Mouse (Mus musculus) embryonic facial prominence, embryonic 14.5 days (tissue): ENCODE data around the gene Bricd5. TPM values are rescaled to one million over a fixed set of nuclear protein-coding genes. Genes with fewer than 3 reads are reported as not detected.

Source experiments
- ATAC-seq: fragments of 200-750 bp; cut with Nextera tagmentation; 2 replicates; pipeline ENCODE4 v1.8.0; 2017; ENCODE audit warnings: low read depth, moderate number of reproducible peaks, moderate TSS enrichment
- DNase-seq: peaks from one replicate; pipeline ENCODE4 v3.0.0-alpha.2; 2015; ENCODE audit warnings: low spot score
- H3K27ac ChIP-seq: fragments of 300-500 bp; sonication (generic); replicated peaks from 2 replicates; pipeline ENCODE4 v1.5.1; 2014; ENCODE audit warnings: low read depth, mild to moderate bottlenecking, low read length, moderate library complexity
- H3K27me3 ChIP-seq: fragments of 300-500 bp; sonication (generic); replicated peaks from 2 replicates; pipeline ENCODE4 v1.6.1; 2014; ENCODE audit warnings: low read length; ENCODE audit not compliant: control insufficient read depth, insufficient read depth
- H3K36me3 ChIP-seq: fragments of 300-500 bp; sonication (generic); 2 replicates; pipeline ENCODE4 v1.6.1; 2014; ENCODE audit warnings: low read length, mixed read lengths; ENCODE audit not compliant: control insufficient read depth, insufficient read depth
- H3K4me1 ChIP-seq: fragments of 300-500 bp; sonication (generic); 2 replicates; pipeline ENCODE4 v1.6.1; 2014; ENCODE audit warnings: antibody characterized with exemption, low read length; ENCODE audit not compliant: control insufficient read depth, insufficient read depth
- H3K4me2 ChIP-seq: fragments of 300-500 bp; sonication (generic); 2 replicates; pipeline ENCODE4 v1.6.1; 2014; ENCODE audit warnings: low read depth, mild to moderate bottlenecking, low read length, moderate library complexity, mixed read lengths
- H3K4me3 ChIP-seq: fragments of 300-500 bp; sonication (generic); 2 replicates; pipeline ENCODE4 v1.5.1; 2014; ENCODE audit warnings: low read depth, mild to moderate bottlenecking, low read length
- H3K9ac ChIP-seq: fragments of 300-500 bp; sonication (generic); 2 replicates; pipeline ENCODE4 v1.6.1; 2014; ENCODE audit warnings: low read depth, mild to moderate bottlenecking, low read length, moderate library complexity, mixed read lengths
- H3K9me3 ChIP-seq: fragments of 300-500 bp; sonication (generic); 2 replicates; pipeline ENCODE4 v1.6.1; 2016; ENCODE audit warnings: low read length; ENCODE audit not compliant: control insufficient read depth
- WGBS: fragments of 180-500 bp; shearing (Covaris S2); extraction: QIAGEN DNeasy Blood & Tissue Kit; methylation state at CpG from one replicate; pipeline ENCODE4 v1.1.7; 2014; 5-methylcytosine and 5-hydroxymethylcytosine counted together
- polyA plus RNA-seq: library from polyadenylated mRNA; unstranded; fragments of >200 nt; fragmentation: Nextera tagmentation; extraction: Ambion mirVana; gene quantifications from 2 replicates; pipeline ENCODE4 v1.2.1, GENCODE M21; 2014

The Bricd5 gene
- polyA plus RNA-seq, 1 experiment from 2014 or later = 2.0 TPM

DNA sequence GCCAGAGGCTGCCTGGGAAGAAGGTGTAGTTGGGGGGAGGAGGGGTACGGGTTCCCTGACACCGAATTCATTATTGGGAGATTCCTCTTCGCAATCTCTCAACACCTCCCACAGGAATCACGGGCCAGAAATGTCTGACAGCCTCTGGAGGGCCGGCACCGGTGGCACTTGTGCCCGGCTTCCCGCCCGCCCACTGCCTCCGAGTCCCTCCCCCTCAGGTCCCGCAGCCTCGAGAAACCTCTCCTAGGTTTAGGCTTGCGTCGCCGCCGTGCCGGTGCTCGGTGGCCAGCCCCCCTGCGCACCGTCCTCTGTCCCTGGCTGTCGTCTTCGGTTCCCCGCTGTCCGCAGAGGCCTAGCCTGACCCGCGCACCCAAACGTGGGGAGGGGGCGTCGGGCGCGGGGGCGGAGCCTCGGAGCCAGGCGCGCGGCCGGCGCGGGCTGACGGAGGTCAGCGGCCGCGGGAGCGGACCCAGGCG, 14.5 kb downstream of the Bricd5 start, which contains the start of gene Caskin1:
Caskin1 (plus strand) TSS at position 416 of the 476 bp plus-strand sequence.
- peak within 1 kb of the TSS; percentile 61; the same call in 1 of the 2 replicates for H3K27ac ChIP-seq

DNA sequence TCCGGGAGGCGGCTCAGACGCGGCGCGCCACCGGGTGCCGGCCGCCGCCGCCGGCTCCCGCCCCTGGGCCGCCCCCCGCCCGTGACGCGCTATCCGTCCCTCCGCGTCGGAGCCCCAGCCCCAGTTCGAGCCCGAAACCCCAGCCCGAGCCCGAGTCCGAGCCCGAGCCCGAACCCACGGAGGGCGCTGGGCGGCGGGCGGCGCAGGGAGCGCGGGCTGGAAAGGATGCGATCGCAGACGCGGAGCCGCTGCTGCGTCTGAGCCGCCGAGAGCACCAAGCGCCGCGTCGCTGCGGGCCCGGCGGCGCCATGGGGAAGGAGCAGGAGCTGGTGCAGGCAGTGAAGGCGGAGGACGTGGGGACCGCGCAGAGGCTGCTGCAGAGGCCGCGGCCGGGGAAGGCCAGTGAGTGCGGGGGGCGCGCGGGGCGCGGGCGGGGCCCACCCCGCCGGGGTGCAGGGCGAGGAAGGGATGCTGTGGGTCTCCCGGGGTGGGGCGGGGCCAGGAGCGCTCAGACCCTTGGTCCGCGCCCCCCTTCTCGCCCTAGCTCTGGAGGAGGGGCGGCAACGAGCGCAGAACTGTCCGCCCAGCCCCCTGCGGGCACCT, 15.1 kb downstream of the Bricd5 start:
- ATAC-seq (peak; percentile 76), DNase-seq (peak; percentile 35)
- Histone ChIP-seq H3K4me1 (peaks cover 4% of the 10 kb centered on the region; the same call in 1 of the 2 replicates), H3K9ac (peak overlapping the region; percentile 80), H3K36me3 (no peaks in the 10 kb centered on the region), H3K9me3 (no peaks in the 10 kb centered on the region), H3K27me3 (peaks cover 26% of the 10 kb centered on the region), H3K4me2 (peak overlapping the region; percentile 96), H3K27ac (peak overlapping the region; percentile 61; the same call in 1 of the 2 replicates), H3K4me3 (peak overlapping the region; percentile 74)
- 0% methylated on average over 8 of the region's 81 CpGs for WGBS

More for the DNA sequence above, 14.5 kb downstream of the Bricd5 start, which contains the start of gene Caskin1:
- Histone ChIP-seq H3K4me2 (peak within 1 kb of the TSS; percentile 96), H3K36me3 (no peaks in the 10 kb centered on the region), H3K9me3 (no peaks in the 10 kb centered on the region), H3K27me3 (peaks cover 26% of the 10 kb centered on the region), H3K4me3 (peak within 1 kb of the TSS; percentile 74), H3K4me1 (peaks cover 4% of the 10 kb centered on the region; the same call in 1 of the 2 replicates), H3K9ac (peak within 1 kb of the TSS; percentile 80)
- peak; percentile 19 for DNase-seq
- 3% methylated on average over 8 of the region's 45 CpGs for WGBS
- no peak for ATAC-seq

DNA sequence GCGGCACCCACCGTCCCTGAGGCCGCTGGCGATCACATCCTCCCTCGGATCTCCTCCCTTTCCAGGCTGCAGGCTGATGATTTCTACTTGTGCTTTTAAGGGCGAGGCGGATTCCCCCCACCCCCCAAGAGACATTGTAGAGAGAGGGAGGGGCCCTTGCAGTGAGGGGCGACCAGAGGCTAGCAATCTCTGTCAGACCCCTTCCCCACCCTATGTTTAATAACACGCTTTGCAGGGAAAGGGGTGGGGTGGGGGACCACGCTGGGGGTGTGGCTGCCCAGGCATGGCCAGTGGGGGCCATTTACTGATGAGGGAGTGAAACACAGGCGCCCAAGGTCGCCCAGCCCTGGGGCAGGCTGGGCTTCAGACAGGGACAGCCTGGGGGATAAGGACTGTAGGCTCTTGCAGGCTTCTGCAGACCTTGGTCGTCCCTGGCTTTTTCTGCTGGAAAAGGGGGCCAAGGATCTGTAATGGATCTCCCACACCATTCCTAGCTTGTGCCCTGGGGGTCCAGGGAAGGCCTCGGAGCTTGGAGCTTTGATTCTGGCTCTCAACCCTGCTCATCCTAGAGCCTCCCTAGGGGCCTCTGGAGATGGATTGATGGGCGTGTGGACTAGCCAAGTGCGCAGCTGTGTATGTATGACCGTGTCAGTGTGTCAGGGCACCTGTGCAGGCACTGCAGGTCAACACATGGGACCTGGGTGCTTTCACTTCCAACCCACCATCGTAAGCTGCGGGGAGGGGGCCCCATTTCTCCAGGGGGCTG, 15.8 kb downstream of the Bricd5 start:
- peaks cover 26% of the 10 kb centered on the region for H3K27me3 ChIP-seq
- H3K4me2 ChIP-seq = peak overlapping the region; percentile 96
- H3K4me3 ChIP-seq = peak overlapping the region; percentile 74
- no peaks in the 10 kb centered on the region for H3K9me3 ChIP-seq
- 20% methylated on average over 18 of the region's 19 CpGs for WGBS
- peak overlapping the region; percentile 80 for H3K9ac ChIP-seq
- H3K27ac ChIP-seq = no peak overlapping the region
- peaks cover 4% of the 10 kb centered on the region; the same call in 1 of the 2 replicates for H3K4me1 ChIP-seq
- H3K36me3 ChIP-seq = no peaks in the 10 kb centered on the region
- ATAC-seq (peak; percentile 16; the same call in 1 of the 2 replicates), DNase-seq (no peak)

DNA sequence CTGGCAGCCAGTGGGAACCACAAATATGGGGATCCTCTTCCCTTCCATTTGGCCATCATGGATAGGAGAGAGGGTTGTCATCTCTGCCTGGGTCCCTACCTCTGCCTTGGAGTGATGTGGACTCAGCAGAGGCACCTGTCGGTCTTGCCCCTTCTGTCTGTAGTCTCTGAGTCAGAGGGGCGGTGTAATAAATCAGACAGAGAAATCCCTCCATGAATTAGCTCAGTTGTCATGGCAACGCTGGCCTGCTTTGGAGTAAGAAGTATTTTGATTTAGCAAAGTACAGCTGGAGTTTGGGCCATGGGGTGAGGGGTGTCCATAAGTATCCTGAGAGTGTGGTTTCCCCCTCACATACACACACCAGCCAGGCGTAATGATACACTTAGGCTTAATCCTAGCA, 16.7 kb downstream of the Bricd5 start:
- no peak overlapping the region for H3K4me3 ChIP-seq
- no peak overlapping the region for H3K9ac ChIP-seq
- H3K4me1 ChIP-seq = peaks cover 4% of the 10 kb centered on the region; the same call in 1 of the 2 replicates
- peaks cover 26% of the 10 kb centered on the region for H3K27me3 ChIP-seq
- no peak overlapping the region for H3K27ac ChIP-seq
- H3K4me2 ChIP-seq = no peak overlapping the region
- no peaks in the 10 kb centered on the region for H3K36me3 ChIP-seq
- peak; percentile 58 for DNase-seq
- H3K9me3 ChIP-seq = no peaks in the 10 kb centered on the region
- no peak for ATAC-seq
- WGBS = 87% methylated on average over 4 of the region's 4 CpGs

DNA sequence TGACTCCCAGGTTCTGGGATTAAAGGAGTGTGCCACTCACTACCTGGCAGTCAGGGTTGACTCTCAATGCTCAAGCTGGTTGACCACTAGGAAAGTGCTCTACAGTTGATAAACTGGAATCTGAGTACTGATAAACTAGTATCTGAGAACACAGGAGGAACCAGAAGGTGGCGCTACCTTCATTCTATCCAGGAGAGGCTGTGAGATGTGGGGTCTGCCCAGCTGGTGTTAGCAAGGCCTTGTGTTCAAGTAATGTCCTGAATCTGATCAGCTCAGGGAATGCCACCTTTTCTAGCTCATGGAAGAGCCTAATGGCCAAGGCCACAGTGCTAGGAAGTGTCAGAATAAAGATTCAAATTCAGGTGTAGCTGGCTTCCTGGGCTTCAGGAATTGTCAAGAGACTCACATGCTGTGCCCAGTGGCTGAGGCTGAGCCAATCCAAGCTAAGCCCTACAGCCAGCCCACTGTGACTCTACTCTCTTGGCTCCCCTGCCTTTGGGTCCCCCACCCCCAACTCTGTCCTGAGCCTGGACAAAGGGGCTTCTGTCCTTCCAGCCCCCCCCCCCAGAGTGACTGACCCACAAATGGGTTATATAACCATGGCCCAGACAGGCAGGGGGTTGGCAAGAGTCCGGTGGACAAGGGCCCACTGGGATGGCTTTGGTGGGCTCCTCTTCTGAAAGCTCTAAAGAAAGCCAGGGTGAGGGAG, 21.1 kb downstream of the Bricd5 start:
- DNase-seq (peak; percentile 66), ATAC-seq (no peak)
- Histone ChIP-seq H3K36me3 (no peaks in the 10 kb centered on the region), H3K9me3 (no peaks in the 10 kb centered on the region), H3K4me1 (no peaks in the 10 kb centered on the region), H3K4me2 (no peak overlapping the region), H3K27me3 (peaks cover 4% of the 10 kb centered on the region; the same call in 1 of the 2 replicates), H3K27ac (no peak overlapping the region), H3K9ac (no peak overlapping the region), H3K4me3 (no peak overlapping the region)
- WGBS = 47% methylated on average over 2 of the region's 2 CpGs

DNA sequence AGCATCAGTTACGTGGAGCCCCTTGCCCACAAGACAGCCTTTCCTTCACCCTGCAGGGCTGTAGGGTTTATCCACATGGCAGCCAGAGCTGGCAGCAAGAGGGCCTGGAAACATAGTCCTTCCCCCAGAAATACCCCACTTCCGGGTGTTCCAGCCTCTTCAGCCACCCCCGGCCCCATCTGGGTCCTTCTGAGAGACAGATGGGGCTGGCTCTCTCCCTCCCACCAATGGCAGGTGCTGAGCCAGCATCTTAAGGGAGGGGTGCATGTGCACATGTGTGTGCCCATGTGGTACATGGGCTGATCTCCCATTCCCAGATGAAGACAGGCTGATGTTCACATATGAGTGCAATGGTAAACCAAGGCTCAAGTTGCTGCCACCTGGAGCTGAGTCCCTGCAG, 21.8 kb downstream of the Bricd5 start:
- no peaks in the 10 kb centered on the region for H3K27me3 ChIP-seq
- no peaks in the 10 kb centered on the region for H3K9me3 ChIP-seq
- H3K4me2 ChIP-seq = no peak overlapping the region
- no peaks in the 10 kb centered on the region for H3K36me3 ChIP-seq
- no peaks in the 10 kb centered on the region for H3K4me1 ChIP-seq
- H3K27ac ChIP-seq = no peak overlapping the region
- ATAC-seq = no peak
- H3K4me3 ChIP-seq = no peak overlapping the region
- 59% methylated on average over 3 of the region's 3 CpGs for WGBS
- no peak for DNase-seq
- no peak overlapping the region for H3K9ac ChIP-seq

DNA sequence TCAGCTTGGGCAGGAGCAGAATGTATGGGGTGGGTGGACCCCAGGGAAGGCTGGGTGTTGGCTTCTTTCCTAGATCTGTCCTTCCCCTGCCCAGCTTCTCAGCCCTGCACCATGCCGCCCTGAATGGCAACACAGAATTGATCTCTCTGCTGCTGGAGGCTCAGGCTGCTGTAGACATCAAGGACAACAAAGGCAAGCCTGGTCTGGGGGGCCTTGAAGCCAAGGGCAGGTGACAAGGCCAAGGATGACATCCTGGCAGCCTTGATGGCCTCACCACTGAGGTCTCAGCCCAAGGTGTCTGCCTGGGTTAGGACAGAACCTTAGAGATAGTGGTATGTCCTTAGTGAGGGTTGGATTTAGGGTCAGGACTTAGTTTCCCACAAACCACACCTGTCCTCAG, 22.3 kb downstream of the Bricd5 start:
- Histone ChIP-seq H3K4me1 (no peaks in the 10 kb centered on the region), H3K27me3 (no peaks in the 10 kb centered on the region), H3K4me2 (no peak overlapping the region), H3K9ac (no peak overlapping the region), H3K27ac (no peak overlapping the region), H3K4me3 (no peak overlapping the region), H3K36me3 (no peaks in the 10 kb centered on the region), H3K9me3 (no peaks in the 10 kb centered on the region)
- ATAC-seq = no peak
- WGBS = 82% methylated on average over 1 of the region's 1 CpGs
- no peak for DNase-seq

DNA sequence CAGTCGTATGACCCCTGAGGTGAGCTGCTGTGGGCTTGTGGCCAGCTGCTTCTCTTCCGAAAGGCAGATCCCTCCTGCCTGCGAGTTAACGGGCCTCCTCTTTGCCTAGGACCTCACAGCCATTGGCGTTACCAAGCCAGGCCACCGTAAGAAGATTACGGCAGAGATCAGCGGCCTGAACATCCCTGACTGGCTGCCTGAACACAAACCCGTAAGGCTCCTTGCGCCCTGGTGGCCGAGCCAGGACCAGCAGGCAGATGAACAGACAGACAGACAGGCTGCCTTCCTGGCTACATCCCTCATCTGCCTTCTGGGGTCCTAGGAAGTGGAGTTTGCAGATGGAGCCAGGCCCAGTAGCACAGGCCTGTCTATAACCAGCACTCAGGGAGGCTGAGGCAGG, 28.5 kb downstream of the Bricd5 start:
- H3K9ac ChIP-seq = no peak overlapping the region
- H3K36me3 ChIP-seq = no peaks in the 10 kb centered on the region; the same call in 1 of the 2 replicates
- 41% methylated on average over 11 of the region's 11 CpGs for WGBS
- H3K4me2 ChIP-seq = no peak overlapping the region
- DNase-seq (no peak), ATAC-seq (no peak)
- no peak overlapping the region for H3K27ac ChIP-seq
- H3K4me3 ChIP-seq = no peak overlapping the region
- no peaks in the 10 kb centered on the region for H3K9me3 ChIP-seq
- no peaks in the 10 kb centered on the region; the same call in 1 of the 2 replicates for H3K27me3 ChIP-seq
- H3K4me1 ChIP-seq = peaks cover 4% of the 10 kb centered on the region; the same call in 1 of the 2 replicates
